Mouse (Mus musculus) small intestine, adult 2 months (tissue): Measurements from ENCODE around the gene Irf2bpl. TPM values are rescaled to one million over a fixed set of nuclear protein-coding genes. Genes with fewer than 3 reads are reported as not detected.

Experiments used
- H3K27ac ChIP-seq: fragments of 200-500 bp; 2 replicates; pipeline ENCODE4 v1.5.1; 2012; ENCODE audit warnings: low read depth, low read length, control low read depth, inconsistent platforms; ENCODE audit not compliant: insufficient read depth
- H3K27me3 ChIP-seq: fragments of 200-500 bp; 2 replicates; pipeline ENCODE4 v1.6.1; 2012; ENCODE audit warnings: mild to moderate bottlenecking, moderate library complexity, low read length, inconsistent platforms; ENCODE audit not compliant: control insufficient read depth, insufficient read depth
- H3K36me3 ChIP-seq: fragments of 200-500 bp; 2 replicates; pipeline ENCODE4 v1.6.1; 2012; ENCODE audit warnings: mild to moderate bottlenecking, low read length, control low read depth, inconsistent platforms; ENCODE audit not compliant: control insufficient read depth, insufficient read depth
- H3K4me1 ChIP-seq: fragments of 200-500 bp; 2 replicates; pipeline ENCODE4 v1.6.1; 2012; ENCODE audit warnings: low read length, inconsistent platforms, mixed read lengths; ENCODE audit not compliant: control insufficient read depth, insufficient read depth, insufficient read length
- H3K4me3 ChIP-seq: fragments of 200-500 bp; 2 replicates; pipeline ENCODE4 v1.5.1; 2012; ENCODE audit warnings: low read depth, mild to moderate bottlenecking, control low read depth, inconsistent platforms, low read length, moderate library complexity
- CTCF ChIP-seq: fragments of 200-500 bp; IDR thresholded peaks from 2 replicates; pipeline ENCODE4 v1.5.1; 2012; ENCODE audit warnings: low read depth, mild to moderate bottlenecking, control low read depth, inconsistent platforms, low read length, moderate library complexity, mixed read lengths; ENCODE audit not compliant: insufficient replicate concordance, insufficient read length; ENCODE audit errors: extremely low read depth
- POLR2A ChIP-seq: fragments of 200-500 bp; IDR thresholded peaks from 2 replicates; pipeline ENCODE4 v1.6.1; 2012; ENCODE audit warnings: low read depth, mild to moderate bottlenecking, control low read depth, inconsistent platforms, low read length, moderate library complexity
- WGBS: fragments of 180-500 bp; shearing (Covaris S2); methylation state at CpG from one replicate; pipeline ENCODE4 v1.1.7; 2018; 5-methylcytosine and 5-hydroxymethylcytosine counted together
- polyA plus RNA-seq: library from polyadenylated mRNA; depleted of rRNA; stranded (reverse); fragments of >200 nt; gene quantifications from 2 replicates; pipeline ENCODE4 v1.2.3, GENCODE M21; 2012

The Irf2bpl gene
- polyA plus RNA-seq, 1 experiment, result 30.5 TPM

DNA sequence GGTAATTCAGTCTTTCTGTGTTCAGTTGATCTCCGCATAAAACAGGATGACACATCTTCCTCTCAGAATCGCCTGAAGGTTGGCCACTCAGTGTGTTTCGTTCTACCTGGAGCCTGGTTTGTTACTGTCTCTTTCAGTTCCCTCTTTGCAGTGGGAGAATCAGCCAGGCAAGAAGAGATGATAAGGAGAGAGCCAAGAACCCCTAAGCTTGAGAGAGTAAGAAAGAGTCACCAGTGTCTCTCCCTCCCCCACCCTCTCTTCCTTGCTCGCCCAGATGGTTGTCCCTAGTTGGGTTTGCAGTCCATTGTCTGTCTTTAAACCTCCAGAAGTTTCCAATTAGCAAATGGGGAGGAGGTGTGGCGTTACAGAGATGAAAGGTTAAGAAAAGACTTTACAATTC is 8.5 kb downstream of the Irf2bpl start:
- H3K27me3 ChIP-seq, result no peaks in the 10 kb centered on the region
- 86% methylated on average over 5 of the region's 5 CpGs for WGBS
- no peak overlapping the region for H3K27ac ChIP-seq
- H3K4me1 ChIP-seq, result peaks cover 19% of the 10 kb centered on the region
- TF ChIP-seq CTCF (no peak), POLR2A (no peak)
- no peaks in the 10 kb centered on the region for H3K36me3 ChIP-seq
- no peak overlapping the region for H3K4me3 ChIP-seq

DNA sequence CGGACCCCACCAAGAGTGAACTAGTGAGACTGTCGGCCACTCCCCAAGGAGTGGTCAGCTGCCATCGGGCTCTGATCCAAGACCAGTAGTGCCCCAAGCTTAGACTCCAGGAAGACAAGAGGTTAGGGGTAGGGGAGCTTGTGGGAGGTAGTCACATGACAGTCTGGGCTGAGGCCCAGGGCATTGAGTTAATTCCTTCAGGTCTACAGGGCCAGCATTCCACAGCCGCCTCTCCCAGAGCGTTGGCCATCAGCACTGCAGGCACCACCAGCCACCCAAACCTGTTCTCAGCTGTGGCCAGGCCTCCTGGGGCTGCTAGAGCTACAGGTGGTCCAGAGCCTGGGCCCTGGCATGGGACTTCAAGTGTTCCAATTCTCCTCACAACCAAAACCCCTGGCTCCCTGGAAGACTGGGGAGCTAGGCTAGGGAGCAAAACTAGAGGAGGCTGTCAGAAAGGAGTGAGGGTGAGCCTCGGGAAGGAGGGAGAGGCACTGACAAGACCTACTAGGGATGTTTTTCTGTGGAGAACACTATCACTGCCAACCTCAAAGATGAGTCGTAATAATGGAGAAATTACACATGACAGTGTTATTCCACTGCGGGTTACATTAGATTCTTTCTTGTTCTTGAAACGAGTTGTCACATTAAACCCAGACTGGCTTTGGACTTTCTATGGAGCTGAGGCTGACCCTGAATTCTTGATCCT is 12.1 kb downstream of the Irf2bpl start:
- H3K4me3 ChIP-seq, result no peak overlapping the region
- WGBS, result 46% methylated on average over 9 of the region's 9 CpGs
- no peak overlapping the region; the same call in 1 of the 2 replicates for H3K27ac ChIP-seq
- H3K36me3 ChIP-seq, result no peaks in the 10 kb centered on the region
- no peak for TF ChIP-seq CTCF
- H3K4me1 ChIP-seq, result peaks cover 11% of the 10 kb centered on the region
- H3K27me3 ChIP-seq, result no peaks in the 10 kb centered on the region

- 0 out of 2 replicates have a peak, but pooled peaks have one; percentile 8 for TF ChIP-seq CTCF
- TF ChIP-seq POLR2A, result no peak
- Histone ChIP-seq H3K27me3 (no peaks in the 10 kb centered on the region), H3K27ac (no peak overlapping the region), H3K4me1 (peaks cover 14% of the 10 kb centered on the region), H3K4me3 (no peak overlapping the region), H3K36me3 (no peaks in the 10 kb centered on the region)
- WGBS, result 70% methylated on average over 4 of the region's 4 CpGs
Observed at GRCm38 (mm10) chr12:86871666-86872334, 12.8 kb downstream of the Irf2bpl start.

DNA sequence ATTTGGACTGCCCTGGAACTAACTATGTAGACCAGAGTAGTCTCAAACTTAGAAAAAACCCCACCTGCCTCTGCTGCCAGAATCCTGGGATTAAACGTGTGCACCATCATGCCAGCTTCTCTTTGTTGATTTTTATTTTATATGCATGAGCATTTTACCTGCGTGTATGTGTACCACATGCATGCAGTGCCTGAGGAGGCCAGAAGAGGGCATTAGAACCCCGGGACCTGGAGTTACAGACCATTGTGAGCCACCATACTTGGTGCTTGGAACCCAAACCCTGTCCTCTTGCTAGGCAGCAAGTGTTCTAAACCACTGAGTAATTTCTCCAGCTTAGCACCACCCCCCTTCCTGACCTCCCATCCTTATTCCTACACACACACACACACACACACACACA is 13.6 kb downstream of the Irf2bpl start:
- H3K36me3 ChIP-seq, result no peaks in the 10 kb centered on the region
- no peaks in the 10 kb centered on the region for H3K27me3 ChIP-seq
- TF ChIP-seq POLR2A, result no peak
- TF ChIP-seq CTCF, result no peak
- peaks cover 14% of the 10 kb centered on the region for H3K4me1 ChIP-seq
- WGBS, result 91% methylated on average over 3 of the region's 3 CpGs
- no peak overlapping the region for H3K4me3 ChIP-seq
- H3K27ac ChIP-seq, result no peak overlapping the region

DNA sequence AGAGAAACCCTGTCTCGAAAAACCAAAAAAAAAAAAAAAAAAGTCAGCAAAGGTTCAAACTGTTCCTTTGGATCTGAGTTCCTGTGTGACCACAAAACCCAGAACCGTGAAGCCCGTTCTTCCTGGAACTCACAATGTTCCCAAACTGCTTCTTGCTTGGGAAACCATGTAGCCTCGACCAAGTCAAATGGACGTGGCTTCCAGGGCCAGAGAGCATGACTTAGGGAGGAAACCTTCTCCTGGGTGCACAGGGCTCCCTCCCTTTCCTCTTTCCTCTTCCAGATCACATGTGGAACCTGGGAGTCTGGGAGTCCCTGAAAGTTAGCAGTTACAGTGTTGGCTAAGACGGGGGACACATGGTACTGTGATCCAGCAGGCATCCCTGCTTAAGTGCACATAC is 14.8 kb downstream of the Irf2bpl start:
- Histone ChIP-seq H3K27me3 (no peaks in the 10 kb centered on the region), H3K27ac (no peak overlapping the region), H3K4me3 (no peak overlapping the region), H3K36me3 (no peaks in the 10 kb centered on the region), H3K4me1 (peaks cover 14% of the 10 kb centered on the region)
- 91% methylated on average over 6 of the region's 6 CpGs for WGBS
- TF ChIP-seq POLR2A, result no peak
- TF ChIP-seq CTCF, result no peak

DNA sequence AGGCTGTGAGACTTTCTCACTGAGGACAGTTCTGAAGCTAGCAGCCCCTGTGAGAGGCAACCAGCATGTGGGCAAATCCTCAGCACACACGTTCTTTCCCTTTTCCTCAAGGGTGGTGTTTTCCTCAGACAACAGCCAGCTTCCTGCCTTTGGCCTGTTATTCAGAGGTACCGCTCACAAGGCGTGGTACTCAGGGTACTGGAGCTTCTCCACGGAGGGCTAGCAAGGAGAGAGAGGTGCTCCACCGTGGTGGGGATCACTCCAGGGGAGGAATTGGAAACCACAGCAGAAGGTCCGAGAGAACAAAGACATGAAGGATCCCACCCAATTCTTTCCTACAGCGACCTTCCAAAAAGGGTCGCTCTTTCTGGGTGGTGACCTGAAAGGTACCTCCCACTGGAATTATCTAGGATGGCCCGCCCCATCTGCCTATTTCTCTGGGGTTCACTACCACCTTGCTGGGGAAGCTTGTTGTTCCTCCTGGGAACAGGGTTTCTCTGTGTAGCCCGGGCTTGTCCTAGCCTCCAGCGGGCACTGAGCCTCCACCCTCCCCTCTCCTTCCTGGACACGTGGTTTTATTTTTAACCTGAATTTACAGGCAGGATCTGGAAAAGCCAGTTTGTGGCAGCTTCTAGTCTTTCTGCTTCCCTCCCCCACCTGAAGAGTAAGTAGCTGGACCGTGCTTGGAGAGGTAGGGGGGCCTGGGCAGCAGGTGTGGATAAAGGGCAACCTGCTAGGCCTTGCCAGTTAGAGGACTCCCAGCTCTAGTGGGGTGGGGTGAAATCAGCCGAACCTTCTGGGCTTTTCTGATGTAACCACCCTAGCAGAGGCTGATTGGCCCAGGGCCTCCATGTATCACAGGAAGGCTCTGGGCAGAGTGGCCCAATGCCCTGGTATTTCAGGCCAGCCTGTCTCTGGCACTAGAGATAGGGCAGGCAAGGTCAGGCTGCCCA is 17.1 kb downstream of the Irf2bpl start:
- Histone ChIP-seq H3K27me3 (no peaks in the 10 kb centered on the region), H3K27ac (peak overlapping the region; percentile 53), H3K4me1 (peaks cover 14% of the 10 kb centered on the region), H3K4me3 (no peak overlapping the region), H3K36me3 (no peaks in the 10 kb centered on the region)
- no peak for TF ChIP-seq CTCF
- TF ChIP-seq POLR2A, result no peak
- 26% methylated on average over 14 of the region's 14 CpGs for WGBS
